Mouse (Mus musculus) kidney, adult 2 months (tissue): ENCODE measurements around the gene Hnrnpul1.

Source experiments
- CTCF ChIP-seq: fragments of 200-500 bp; conservative IDR thresholded peaks from 2 replicates; pipeline ENCODE4 v1.5.1; 2011; ENCODE audit warnings: low read depth, mild to moderate bottlenecking, control low read depth, low read length, moderate library complexity, mixed read lengths; ENCODE audit not compliant: insufficient read depth, insufficient read length
- POLR2A ChIP-seq: fragments of 200-500 bp; IDR thresholded peaks from one replicate; pipeline ENCODE4 v1.6.1; 2011; ENCODE audit warnings: low read depth, low read length, control low read depth

DNA sequence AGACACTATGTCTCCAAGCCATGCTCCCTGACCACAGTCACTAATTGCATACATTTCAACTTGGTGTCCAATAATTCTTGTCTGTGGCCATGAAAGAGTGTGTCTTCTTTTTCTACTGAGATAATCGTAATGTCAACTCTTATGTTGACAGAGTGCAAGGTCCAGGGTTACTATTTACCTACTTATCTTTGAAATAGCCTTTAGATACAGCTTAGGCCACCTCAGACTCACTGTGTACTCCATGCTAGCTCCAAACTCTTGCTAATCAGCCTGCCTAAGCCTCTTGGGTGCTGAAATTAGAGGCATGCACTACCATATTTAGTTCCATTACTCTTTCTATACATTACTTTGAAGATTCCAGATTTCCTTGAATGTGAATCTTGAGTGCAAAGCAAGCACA lies 44.8 kb upstream of the Hnrnpul1 start:
- TF ChIP-seq CTCF: no peak
- TF ChIP-seq POLR2A: no peak
